Mouse (Mus musculus) c-Kit-positive CD71-negative TER-119-negative erythroid progenitor cells, embryonic 14.5 days (primary cell): Measurements from ENCODE around the gene Olfr9.
"Not testable (repeated sequence)": the region's sequence is repeated elsewhere in the genome, so short reads cannot be mapped to it uniquely, and the experiment has no call there.

Experiments used
- DNase-seq: peaks from one replicate; pipeline ENCODE4 v3.0.0-alpha.2; 2013; ENCODE audit warnings: low read depth

Olfr9 gene

GRCm38 (mm10) chr10:128989131-128989530, at the start of gene Olfr9:
Gene Olfr9, plus strand, starts transcription at chr10:128989431.
- DNase-seq: not testable (repeated sequence)

GRCm38 (mm10) chr10:128940475-128941061, 48.7 kb upstream of the Olfr9 start:
- no peak for DNase-seq

GRCm38 (mm10) chr10:128945675-128946074, 43.6 kb upstream of the Olfr9 start:
- DNase-seq: peak; percentile 33

- DNase-seq: no peak
Observed at GRCm38 (mm10) chr10:128947496-128947895, 41.7 kb upstream of the Olfr9 start.

GRCm38 (mm10) chr10:128950208-128950887, 38.9 kb upstream of the Olfr9 start:
- DNase-seq: no peak

GRCm38 (mm10) chr10:128958340-128958739, 30.9 kb upstream of the Olfr9 start:
- DNase-seq: no peak

- no peak for DNase-seq
Observed at GRCm38 (mm10) chr10:128960142-128960541, 29.1 kb upstream of the Olfr9 start.

GRCm38 (mm10) chr10:128960590-128961584, 28.3 kb upstream of the Olfr9 start, which contains the start of gene Mettl7b:
Gene Mettl7b, minus strand, starts transcription at chr10:128960988.
- DNase-seq: no peak

GRCm38 (mm10) chr10:128964961-128965360, 24.3 kb upstream of the Olfr9 start:
- no peak for DNase-seq

GRCm38 (mm10) chr10:128965871-128966270, 23.4 kb upstream of the Olfr9 start:
- DNase-seq: no peak

- DNase-seq: no peak
Observed at GRCm38 (mm10) chr10:128968341-128968749, 20.9 kb upstream of the Olfr9 start.

GRCm38 (mm10) chr10:128970740-128971250, 18.4 kb upstream of the Olfr9 start:
- no peak for DNase-seq

- no peak for DNase-seq
Observed at GRCm38 (mm10) chr10:128972841-128973240, 16.4 kb upstream of the Olfr9 start.

- DNase-seq: no peak
Observed at GRCm38 (mm10) chr10:128976395-128976794, 12.8 kb upstream of the Olfr9 start.

GRCm38 (mm10) chr10:128977522-128978114, 11.6 kb upstream of the Olfr9 start:
- peak; percentile 33 for DNase-seq

- DNase-seq: no peak
Observed at GRCm38 (mm10) chr10:128980644-128981365, 8.4 kb upstream of the Olfr9 start.

GRCm38 (mm10) chr10:128990129-128990850, 1.1 kb downstream of the Olfr9 start:
- not testable (repeated sequence) for DNase-seq

- no peak for DNase-seq
Observed at GRCm38 (mm10) chr10:128990994-128991393, 1.8 kb downstream of the Olfr9 start.

- DNase-seq: no peak
Observed at GRCm38 (mm10) chr10:128995796-128996195, 6.6 kb downstream of the Olfr9 start.

GRCm38 (mm10) chr10:128996523-128997040, 7.4 kb downstream of the Olfr9 start:
- DNase-seq: no peak
